Mouse (Mus musculus) CH12.LX (cell line): ENCODE measurements around the gene Ndst2. TPM values are rescaled to one million over a fixed set of nuclear protein-coding genes. Genes with fewer than 3 reads are reported as not detected.

Experiments used
- DNase-seq: peaks from one replicate; pipeline ENCODE4 v3.0.0-alpha.2; 2013; ENCODE audit errors: extremely low read depth
- H3K27ac ChIP-seq: 2 replicates; pipeline ENCODE4 v1.5.1; 2012; ENCODE audit warnings: low read depth, mild to moderate bottlenecking, control low read depth, moderate library complexity; ENCODE audit not compliant: insufficient read depth
- H3K27me3 ChIP-seq: replicated peaks from 2 replicates; pipeline ENCODE3; 2012; ENCODE audit warnings: inconsistent platforms
- H3K36me3 ChIP-seq, 2 experiments: replicated peaks in 1 of 2; 2 replicates each; pipeline versions ENCODE3 to v1.6.1; 2012; ENCODE audit warnings: inconsistent platforms in 1 of 2, low read length in 1 of 2, mild to moderate bottlenecking in 1 of 2, mixed read lengths in 1 of 2, moderate library complexity in 1 of 2; ENCODE audit not compliant: control insufficient read depth in 1 of 2, insufficient read depth in 1 of 2
- H3K4me1 ChIP-seq, 2 experiments: 2 replicates each; pipeline ENCODE4 v1.6.1; 2012; ENCODE audit warnings: inconsistent platforms in 1 of 2, moderate library complexity in 1 of 2; ENCODE audit not compliant: insufficient read depth in 2 of 2, control insufficient read depth in 1 of 2
- H3K4me2 ChIP-seq: 2 replicates; pipeline ENCODE4 v1.6.1; 2012; ENCODE audit warnings: low read depth, mild to moderate bottlenecking, control low read depth; ENCODE audit not compliant: poor library complexity, insufficient read depth, severe bottlenecking
- H3K4me3 ChIP-seq, 3 experiments: fragments of 150-350 bp in 1 of 3; sonication (generic) in 1 of 3; replicated peaks in 1 of 3; 2 replicates each; pipeline versions ENCODE3 to v1.5.1; 2011 to 2012; ENCODE audit warnings: low read depth in 2 of 3, low read length in 2 of 3, mild to moderate bottlenecking in 2 of 3, moderate library complexity in 2 of 3, control low read depth in 1 of 3, improper control_type of control experiment in 1 of 3, inconsistent platforms in 1 of 3, mixed read lengths in 1 of 3; ENCODE audit not compliant: poor library complexity in 1 of 3
- H3K79me2 ChIP-seq: replicated peaks from 2 replicates; pipeline ENCODE4 v1.6.1; 2012; ENCODE audit warnings: mild to moderate bottlenecking, moderate library complexity; ENCODE audit not compliant: control insufficient read depth, poor library complexity, insufficient read depth, severe bottlenecking; ENCODE audit errors: extremely low read depth
- H3K9ac ChIP-seq: 2 replicates; pipeline ENCODE4 v1.6.1; 2012; ENCODE audit warnings: low read depth, mild to moderate bottlenecking, control low read depth, moderate library complexity; ENCODE audit not compliant: insufficient read depth
- H3K9me3 ChIP-seq: replicated peaks from 2 replicates; pipeline ENCODE3; 2012; ENCODE audit warnings: low read length, inconsistent platforms, mixed read lengths
- CHD1 ChIP-seq: IDR thresholded peaks from 2 replicates; pipeline ENCODE4 v1.6.1; 2012; ENCODE audit warnings: low read depth, low read length, improper control_type of control experiment, inconsistent platforms
- ELF1 ChIP-seq: IDR thresholded peaks from 2 replicates; pipeline ENCODE4 v1.6.1; 2014; ENCODE audit warnings: low read depth, mild to moderate bottlenecking, inconsistent platforms, low read length, improper control_type of control experiment
- EP300 ChIP-seq: IDR thresholded peaks from 2 replicates; pipeline ENCODE4 v1.6.1; 2011; ENCODE audit warnings: low read length, improper control_type of control experiment
- ETS1 ChIP-seq: conservative IDR thresholded peaks from 2 replicates; pipeline ENCODE4 v1.6.1; 2012; ENCODE audit warnings: low read depth, mild to moderate bottlenecking, inconsistent platforms, low read length, improper control_type of control experiment, moderate library complexity
- GABPA ChIP-seq: IDR thresholded peaks from 2 replicates; pipeline ENCODE4 v1.6.1; 2012; ENCODE audit warnings: low read depth, low read length, improper control_type of control experiment, inconsistent platforms; ENCODE audit not compliant: insufficient replicate concordance
- HCFC1 ChIP-seq: IDR thresholded peaks from 2 replicates; pipeline ENCODE4 v1.6.1; 2012; ENCODE audit warnings: low read depth, mild to moderate bottlenecking, inconsistent platforms, low read length, improper control_type of control experiment
- JUND ChIP-seq: conservative IDR thresholded peaks from 2 replicates; pipeline ENCODE4 v1.6.1; 2011; ENCODE audit warnings: low read depth, low read length, improper control_type of control experiment
- KAT2A ChIP-seq: IDR thresholded peaks from 2 replicates; pipeline ENCODE4 v1.6.1; 2012; ENCODE audit warnings: low read length, improper control_type of control experiment, inconsistent platforms; ENCODE audit not compliant: insufficient replicate concordance
- MAFK ChIP-seq: IDR thresholded peaks from 2 replicates; pipeline ENCODE4 v1.6.1; 2011; ENCODE audit warnings: low read length, improper control_type of control experiment; ENCODE audit not compliant: insufficient replicate concordance
- MAZ ChIP-seq: IDR thresholded peaks from 2 replicates; pipeline ENCODE4 v1.6.1; 2012; ENCODE audit warnings: low read depth, mild to moderate bottlenecking, inconsistent platforms, low read length, improper control_type of control experiment, moderate library complexity
- MEF2A ChIP-seq: IDR thresholded peaks from 2 replicates; pipeline ENCODE4 v1.6.1; 2014; ENCODE audit warnings: low read depth, mild to moderate bottlenecking, inconsistent platforms, low read length, improper control_type of control experiment, borderline replicate concordance
- MXI1 ChIP-seq: IDR thresholded peaks from 2 replicates; pipeline ENCODE4 v1.6.1; 2011; ENCODE audit warnings: mild to moderate bottlenecking, low read depth, low read length, improper control_type of control experiment
- NELFE ChIP-seq: IDR thresholded peaks from 2 replicates; pipeline ENCODE4 v1.6.1; 2011; ENCODE audit warnings: low read depth, low read length, improper control_type of control experiment
- NRF1 ChIP-seq: IDR thresholded peaks from 2 replicates; pipeline ENCODE4 v1.6.1; 2014; ENCODE audit warnings: low read depth, mild to moderate bottlenecking, inconsistent platforms, low read length, improper control_type of control experiment, moderate library complexity
- PAX5 ChIP-seq: IDR thresholded peaks from 2 replicates; pipeline ENCODE4 v1.6.1; 2012; ENCODE audit warnings: low read length, inconsistent platforms, mixed read lengths
- POLR2AphosphoS2 ChIP-seq: IDR thresholded peaks from 2 replicates; pipeline ENCODE4 v1.6.1; 2011; ENCODE audit warnings: low read depth, low read length, improper control_type of control experiment
- RCOR1 ChIP-seq: conservative IDR thresholded peaks from 2 replicates; pipeline ENCODE4 v1.6.1; 2012; ENCODE audit warnings: low read depth, mild to moderate bottlenecking, inconsistent platforms, low read length, improper control_type of control experiment
- SIN3A ChIP-seq: IDR thresholded peaks from 2 replicates; pipeline ENCODE4 v1.6.1; 2012; ENCODE audit warnings: low read length, improper control_type of control experiment, inconsistent platforms
- SMC3 ChIP-seq: IDR thresholded peaks from 2 replicates; pipeline ENCODE4 v1.6.1; 2011; ENCODE audit warnings: low read depth, low read length, improper control_type of control experiment
- UBTF ChIP-seq: IDR thresholded peaks from 2 replicates; pipeline ENCODE4 v1.6.1; 2012; ENCODE audit warnings: low read depth, mild to moderate bottlenecking, inconsistent platforms, low read length, improper control_type of control experiment, moderate library complexity
- USF2 ChIP-seq: conservative IDR thresholded peaks from 2 replicates; pipeline ENCODE4 v1.6.1; 2011; ENCODE audit warnings: low read depth, low read length, improper control_type of control experiment
- ZC3H11A ChIP-seq: IDR thresholded peaks from 2 replicates; pipeline ENCODE4 v1.6.1; 2012; ENCODE audit warnings: low read depth, mild to moderate bottlenecking, inconsistent platforms, low read length, improper control_type of control experiment
- ZKSCAN1 ChIP-seq: IDR thresholded peaks from 2 replicates; pipeline ENCODE4 v1.6.1; 2012; ENCODE audit warnings: low read depth, inconsistent platforms, low read length, improper control_type of control experiment, borderline replicate concordance
- ZNF384 ChIP-seq: IDR thresholded peaks from 2 replicates; pipeline ENCODE4 v1.6.1; 2012; ENCODE audit warnings: low read depth, low read length, improper control_type of control experiment, inconsistent platforms
- dilution Hi-C: fragments of 300-500 bp; cut with MboI; formaldehyde crosslinking; loops from 2 replicates; pipeline ENCODE4 v1.14.3; 2020; ENCODE audit warnings: low sequenced_read_pairs; ENCODE audit not compliant: extremely low pct_unique_long_range_greater_than_20kb, extremely low pct_ligation_motif_present
- in situ Hi-C: fragments of 300-500 bp; cut with MboI; formaldehyde crosslinking; loops from 3 replicates; pipeline ENCODE4 v1.14.3; 2019; ENCODE audit warnings: low sequenced_read_pairs, low pct_ligation_motif_present, low pct_unique_long_range_greater_than_20kb, mixed read lengths
- polyA plus RNA-seq: library from polyadenylated mRNA; unstranded; fragments of >175 nt; gene quantifications from 2 replicates; pipeline ENCODE4 v1.2.1, GENCODE M21; 2012; ENCODE audit warnings: low read depth; ENCODE audit not compliant: insufficient read length
- total RNA-seq, 2 experiments: library from RNA; depleted of rRNA; stranded (reverse); fragments of 300-350 nt in 1 of 2; fragments of >200 nt in 1 of 2; gene quantifications; 2 replicates each; pipeline ENCODE4 v1.2.3; 2012 to 2014

Gene Ndst2
- total and polyA plus RNA-seq, 3 experiments: 11.4 to 18.0 (median 17.8) TPM

- H3K9me3 ChIP-seq: no peaks in the 10 kb centered on the region
- no peaks in the 10 kb centered on the region for H3K27me3 ChIP-seq
- no peak overlapping the region for H3K4me3 ChIP-seq
- no peak overlapping the region for H3K4me2 ChIP-seq
- H3K9ac ChIP-seq: no peak overlapping the region
- no peak for DNase-seq
- TF ChIP-seq MAZ: no peak
- no peak for TF ChIP-seq NRF1
- TF ChIP-seq ZNF384: no peak
- no peak for TF ChIP-seq POLR2AphosphoS2
- TF ChIP-seq ZC3H11A: no peak
- TF ChIP-seq ELF1: no peak
- TF ChIP-seq PAX5: no peak
- no peak for TF ChIP-seq KAT2A
- TF ChIP-seq MEF2A: no peak
- TF ChIP-seq USF2: no peak
- TF ChIP-seq UBTF: no peak
- no peak for TF ChIP-seq SIN3A
- TF ChIP-seq ZKSCAN1: no peak
- TF ChIP-seq JUND: no peak
- no peak for TF ChIP-seq RCOR1
- TF ChIP-seq, all 38 proteins: peak for 0
- Histone ChIP-seq H3K4me1 (peaks cover 0 to 27% of the 10 kb centered on the region in 2 experiments; a peak in 2 of 4 replicates), H3K27ac (no peak overlapping the region), H3K36me3 (peaks cover 33 to 82% of the 10 kb centered on the region in 2 experiments), H3K79me2 (peaks cover 6% of the 10 kb centered on the region)
- in situ Hi-C loops (loop anchor here (25.0 kb wide), 1 partner anchor 234 kb away; no protein-coding TSS in a partner anchor), dilution Hi-C loops (no loop called here)
Measured at GRCm38 (mm10) chr14:20778496-20778895, 44.1 kb upstream of the Ndst2 start.

DNA sequence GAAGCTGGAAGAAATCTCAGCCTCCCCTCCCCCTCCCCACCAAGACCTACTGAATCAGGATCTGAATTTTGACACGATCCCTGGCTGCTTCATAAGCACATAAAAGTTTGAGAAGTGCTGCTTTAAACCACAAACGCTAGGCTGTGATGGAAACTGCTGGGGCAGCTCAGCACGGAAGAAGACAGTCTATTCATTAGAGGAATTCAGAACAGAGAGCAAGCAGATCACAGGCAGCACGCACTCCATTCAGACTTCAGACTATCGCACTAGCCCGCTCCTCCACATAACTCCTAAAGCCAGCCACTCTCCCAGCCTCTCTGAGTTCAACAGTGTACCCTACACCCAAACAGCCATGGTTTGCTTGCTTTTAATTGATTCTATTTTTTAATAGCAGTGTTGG, 41.3 kb upstream of the Ndst2 start:
- H3K27ac ChIP-seq: no peak overlapping the region
- H3K4me3 ChIP-seq: no peak overlapping the region
- in situ Hi-C loops (loop anchor here (25.0 kb wide), 1 partner anchor 237 kb away; no protein-coding TSS in a partner anchor), dilution Hi-C loops (no loop called here)
- peaks cover 22 to 82% of the 10 kb centered on the region in 2 experiments for H3K36me3 ChIP-seq
- no peak overlapping the region for H3K4me2 ChIP-seq
- no peaks in the 10 kb centered on the region for H3K9me3 ChIP-seq
- DNase-seq: no peak
- TF ChIP-seq ETS1: no peak
- TF ChIP-seq ELF1: no peak
- TF ChIP-seq USF2: no peak
- no peak for TF ChIP-seq ZNF384
- TF ChIP-seq CHD1: no peak
- TF ChIP-seq HCFC1: no peak
- TF ChIP-seq UBTF: no peak
- TF ChIP-seq SIN3A: no peak
- TF ChIP-seq EP300: no peak
- no peak for TF ChIP-seq GABPA
- TF ChIP-seq SMC3: no peak
- TF ChIP-seq MAFK: no peak
- TF ChIP-seq NELFE: no peak
- no peak for TF ChIP-seq MXI1
- no peaks in the 10 kb centered on the region for H3K27me3 ChIP-seq
- H3K4me1 ChIP-seq: peaks cover 0 to 34% of the 10 kb centered on the region in 2 experiments; a peak in 2 of 4 replicates
- no peak overlapping the region for H3K9ac ChIP-seq
- H3K79me2 ChIP-seq: peaks cover 6% of the 10 kb centered on the region
